ENCODE assay signal across 19 mouse cellular contexts in the genomic region with DNA sequence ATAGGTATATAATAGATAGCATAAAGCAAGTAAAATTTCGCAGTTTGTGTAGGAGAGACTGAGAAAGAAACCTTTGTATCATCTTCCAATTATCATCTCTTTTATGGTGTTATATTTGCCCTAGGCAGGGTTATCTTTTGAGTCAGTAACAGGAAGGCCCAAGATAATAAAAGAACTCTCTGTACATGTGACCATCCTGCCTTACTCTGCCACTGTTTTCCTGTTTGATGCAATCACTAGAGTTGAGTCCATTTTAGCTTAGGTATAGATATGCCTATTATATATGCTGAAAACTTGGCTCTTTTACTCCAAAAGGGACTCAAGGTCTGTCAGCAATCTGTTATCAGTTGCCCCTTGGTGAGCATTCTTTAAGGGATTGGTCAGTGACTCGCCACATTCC.
"Had no signal": no experiment of that assay in that cellular context is flagged by ENCODE, and none has a peak within 500 bp of the region (broad histone marks: within the 10 kb centered on the region; RNA-seq: fewer than 3 reads in every experiment).

No protein-coding gene starts in this region.

- H3K4me3 ChIP-seq: midbrain, embryonic 10.5 days; midbrain, embryonic 12.5 days; myocyte; neural tube, embryonic 13.5 days; neural tube, embryonic 15.5 days had no signal

- H3K27me3 ChIP-seq: midbrain, embryonic 12.5 days; neural tube, embryonic 13.5 days; neural tube, embryonic 15.5 days had no signal

- H3K4me1 ChIP-seq: midbrain, embryonic 10.5 days; midbrain, embryonic 12.5 days; neural tube, embryonic 13.5 days; neural tube, embryonic 15.5 days had no signal

- H3K36me3 ChIP-seq: midbrain, embryonic 10.5 days; midbrain, embryonic 12.5 days; neural tube, embryonic 13.5 days; neural tube, embryonic 15.5 days had no signal

- H3K9me3 ChIP-seq: midbrain, embryonic 10.5 days; midbrain, embryonic 12.5 days; neural tube, embryonic 13.5 days; neural tube, embryonic 15.5 days had no signal

- H3K27ac ChIP-seq: midbrain, embryonic 10.5 days; midbrain, embryonic 12.5 days; neural tube, embryonic 13.5 days; neural tube, embryonic 15.5 days had no signal

- H3K4me2 ChIP-seq: lung, embryonic 14.5 days; midbrain, embryonic 12.5 days; neural tube, embryonic 13.5 days; neural tube, embryonic 15.5 days had no signal

- ATAC-seq: midbrain, embryonic 16.5 days had no signal

- H3K9ac ChIP-seq: lung, embryonic 14.5 days; midbrain, embryonic 12.5 days; neural tube, embryonic 13.5 days; neural tube, embryonic 15.5 days had no signal

- DNase-seq: lung, adult 18-20 months; lung, embryonic 14.5 days; lung, postnatal 10 days; lung, postnatal 4 days; midbrain, embryonic 14.5 days; retina, postnatal 1 day; right cerebral cortex, adult 18-20 months; right cerebral cortex, postnatal 25 days; right cerebral cortex, postnatal 4 days; spleen, adult 18-20 months; thymus, adult 2 months; thymus, postnatal 25 days; thymus, postnatal 4 days had no signal
